18 mouse cellular contexts compared by ENCODE assay signal in genomic region chr2:29591626-29592025, GRCm38 (mm10). TPM values are rescaled to one million over a fixed set of nuclear protein-coding genes. Genes with fewer than 3 reads are reported as not detected.
A peak's percentile ranks its signal among the peaks of the same experiment; 100 is the strongest.
DNase-seq lines count a peak whose midpoint lies in the region; ATAC-seq lines count a peak whose summit lies in the region.
"Had no signal": no experiment of that assay in that cellular context is flagged by ENCODE, and none has a peak within 500 bp of the region (broad histone marks: within the 10 kb centered on the region; RNA-seq: fewer than 3 reads in every experiment).

No protein-coding gene starts in this region.

- H3K9ac ChIP-seq in kidney, embryonic 14.5 days (ENCODE audit: low read depth, low read length), result no peak overlapping the region
- H3K9ac ChIP-seq: forebrain, embryonic 15.5 days; heart, embryonic 13.5 days; hindbrain, embryonic 15.5 days had no signal

- WGBS in kidney, embryonic 14.5 days, result 93% methylated on average over 6 of the region's 6 CpGs

- DNase-seq in cerebellum, adult 11 months, result peak; percentile 76
- DNase-seq in cerebellum, adult 18-20 months, result peak; percentile 75 to 76
- peak; percentile 86 for DNase-seq in cerebellum, adult 9-11 months
- DNase-seq in cerebellum, postnatal 36 days, result peak; percentile 75 to 78
- DNase-seq in embryo, embryonic 11 days, result no peak
- DNase-seq: adrenal gland, postnatal 10 days; gastrocnemius, postnatal 36 days; heart, adult 11 months; heart, postnatal 36 days; kidney, adult 2 months had no signal

- H3K9me3 ChIP-seq in kidney, embryonic 14.5 days (ENCODE audit: control insufficient read depth, low read length), result 0 out of 2 replicates have a peak, but pooled peaks cover 1% of the 10 kb centered on the region
- H3K9me3 ChIP-seq: embryonic facial prominence, embryonic 10.5 days; forebrain, embryonic 15.5 days; G1E; heart, embryonic 13.5 days; hindbrain, embryonic 15.5 days had no signal

- no peaks in the 10 kb centered on the region for H3K36me3 ChIP-seq in kidney, embryonic 14.5 days (ENCODE audit: control insufficient read depth, insufficient read depth, low read length)
- H3K36me3 ChIP-seq: embryonic facial prominence, embryonic 10.5 days; forebrain, embryonic 15.5 days; G1E; heart, embryonic 13.5 days; hindbrain, embryonic 15.5 days had no signal

- H3K27me3 ChIP-seq in kidney, embryonic 14.5 days (ENCODE audit: control insufficient read depth, insufficient read depth, low read length), result no peaks in the 10 kb centered on the region
- H3K27me3 ChIP-seq: forebrain, embryonic 15.5 days; hindbrain, embryonic 15.5 days had no signal

- no peaks in the 10 kb centered on the region for H3K4me1 ChIP-seq in kidney, embryonic 14.5 days (ENCODE audit: control insufficient read depth, insufficient read depth, low read length)
- H3K4me1 ChIP-seq: forebrain, embryonic 15.5 days had no signal

- no peak overlapping the region for H3K27ac ChIP-seq in kidney, embryonic 14.5 days (ENCODE audit: low read depth, low read length)
- H3K27ac ChIP-seq: embryonic facial prominence, embryonic 10.5 days; forebrain, embryonic 15.5 days; heart, embryonic 13.5 days; hindbrain, embryonic 15.5 days had no signal

- H3K4me3 ChIP-seq in kidney, embryonic 14.5 days (ENCODE audit: low read length), result no peak overlapping the region
- H3K4me3 ChIP-seq: embryonic facial prominence, embryonic 10.5 days; forebrain, embryonic 15.5 days; heart, embryonic 13.5 days; hindbrain, embryonic 15.5 days had no signal

- no peak overlapping the region for H3K4me2 ChIP-seq in kidney, embryonic 14.5 days (replicated peaks; ENCODE audit: low read depth, low read length)
- H3K4me2 ChIP-seq: forebrain, embryonic 15.5 days; heart, embryonic 13.5 days; hindbrain, embryonic 15.5 days had no signal

- ATAC-seq in erythroid progenitor cell, adult 5-6 weeks (replicated peaks; ENCODE audit: low FRiP score, poor library complexity, severe bottlenecking), result no peak
- no peak for ATAC-seq in kidney, embryonic 14.5 days (ENCODE audit: low FRiP score, low TSS enrichment)
- ATAC-seq: forebrain, embryonic 15.5 days; intestine, embryonic 16.5 days had no signal

RNA-seq across cellular contexts. Expression of gene Rapgef1, which starts 27.9 kb away (rescaled TPM):
- 8.4 and 9.7 TPM in 2 replicates for total RNA-seq in erythroid progenitor cell, adult 5-6 weeks (2015; ENCODE audit: low replicate concordance)
- total RNA-seq in erythroid progenitor cell, adult 5-6 weeks (2017; ENCODE audit: low replicate concordance), result 19.0 and 22.6 TPM in 2 replicates
- polyA plus RNA-seq in kidney, embryonic 14.5 days (2014; fragmentation: Nextera tagmentation; extraction: Ambion mirVana), result 11.2 and 16.6 TPM in 2 replicates
